Mouse (Mus musculus): ENCODE measurements around the gene Ntmt1.

Ntmt1 gene

GRCm38 (mm10) chr2:30822460-30822859, 14.8 kb downstream of the Ntmt1 start:
- no peak for DNase-seq (ENCODE audit: inconsistent age in 2 of 2, low spot score in 1 of 2)

- peak; percentile 45 to 69 for DNase-seq (ENCODE audit: inconsistent age in 2 of 2, low spot score in 1 of 2)
Measured at GRCm38 (mm10) chr2:30823385-30824153, 15.9 kb downstream of the Ntmt1 start.

- peak; percentile 60 to 84 for DNase-seq (ENCODE audit: inconsistent age in 2 of 2, low spot score in 1 of 2)
Measured at GRCm38 (mm10) chr2:30826825-30827748, 19.5 kb downstream of the Ntmt1 start.

DNA sequence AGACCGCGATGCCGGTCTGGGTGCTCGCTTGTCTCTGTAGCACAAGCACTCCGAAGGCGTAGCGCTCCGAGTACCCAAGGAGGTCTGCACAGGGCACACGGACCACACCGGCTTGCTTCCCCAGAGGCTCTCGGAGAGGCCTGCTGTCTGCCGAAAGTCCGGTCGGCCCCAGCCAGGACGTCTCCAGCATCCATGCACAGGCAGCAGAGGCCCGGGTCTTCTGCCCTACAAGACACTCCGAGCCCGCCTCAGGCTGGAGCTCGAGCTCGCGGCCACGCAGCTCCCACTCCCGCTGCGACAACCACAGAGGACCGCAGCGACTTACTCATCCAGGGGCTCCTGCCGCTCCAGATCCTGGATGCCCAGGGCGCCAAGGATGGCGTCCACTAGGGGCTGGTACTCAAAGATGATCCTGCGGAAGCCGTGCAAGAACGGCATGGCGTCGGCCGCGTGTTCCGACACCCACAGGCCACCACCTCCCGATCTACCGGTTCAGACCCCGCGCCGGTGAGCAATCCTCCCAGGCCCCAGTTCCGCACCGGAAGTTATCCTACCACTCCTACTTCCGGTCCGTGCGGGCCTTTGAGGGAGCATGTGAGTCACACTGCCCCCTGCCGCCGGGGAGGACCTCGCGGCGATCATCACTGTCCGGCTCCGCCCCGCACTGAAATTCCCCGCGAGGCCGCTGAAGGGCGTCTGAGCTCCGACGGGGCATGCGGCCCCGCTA, 20.3 kb downstream of the Ntmt1 start:
- peak; percentile 94 to 99 for DNase-seq (ENCODE audit: inconsistent age in 2 of 2, low spot score in 1 of 2)

- peak; percentile 46 to 70 for DNase-seq (ENCODE audit: inconsistent age in 2 of 2, low spot score in 1 of 2)
Measured at GRCm38 (mm10) chr2:30829315-30829714, 21.7 kb downstream of the Ntmt1 start.

GRCm38 (mm10) chr2:30830283-30830795, 22.7 kb downstream of the Ntmt1 start, which contains the start of gene Asb6:
TSS of gene Asb6 (minus strand) at chr2:30830333.
- no peak for DNase-seq (ENCODE audit: inconsistent age in 2 of 2, low spot score in 1 of 2)

DNA sequence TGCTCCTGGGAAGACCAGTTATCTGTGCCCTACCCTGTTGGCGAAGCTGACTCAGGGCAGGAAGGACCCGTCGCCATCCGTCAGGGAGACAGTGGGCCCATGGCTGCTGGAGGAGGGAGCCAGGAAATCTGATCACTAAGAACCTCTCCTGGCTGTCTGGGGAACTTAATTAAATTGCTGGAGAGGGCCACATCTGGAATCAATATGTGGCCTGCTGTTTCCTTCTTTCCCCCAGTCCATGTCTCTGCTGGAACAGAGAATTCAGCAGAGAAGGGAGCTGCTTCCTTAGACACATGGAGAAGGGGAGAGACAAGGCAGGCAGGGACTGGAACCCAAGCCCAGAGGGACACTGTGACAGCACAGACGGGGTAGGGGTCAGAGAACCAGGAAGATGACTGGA, 26.0 kb downstream of the Ntmt1 start:
- no peak for DNase-seq (ENCODE audit: inconsistent age in 2 of 2, low spot score in 1 of 2)

GRCm38 (mm10) chr2:30834373-30835022, 26.9 kb downstream of the Ntmt1 start, which contains the start of gene Prrx2:
TSS of gene Prrx2 (plus strand) at chr2:30834972.
- DNase-seq (ENCODE audit: inconsistent age in 2 of 2, low spot score in 1 of 2): peak in 1 of 2 experiments; percentile 27

DNA sequence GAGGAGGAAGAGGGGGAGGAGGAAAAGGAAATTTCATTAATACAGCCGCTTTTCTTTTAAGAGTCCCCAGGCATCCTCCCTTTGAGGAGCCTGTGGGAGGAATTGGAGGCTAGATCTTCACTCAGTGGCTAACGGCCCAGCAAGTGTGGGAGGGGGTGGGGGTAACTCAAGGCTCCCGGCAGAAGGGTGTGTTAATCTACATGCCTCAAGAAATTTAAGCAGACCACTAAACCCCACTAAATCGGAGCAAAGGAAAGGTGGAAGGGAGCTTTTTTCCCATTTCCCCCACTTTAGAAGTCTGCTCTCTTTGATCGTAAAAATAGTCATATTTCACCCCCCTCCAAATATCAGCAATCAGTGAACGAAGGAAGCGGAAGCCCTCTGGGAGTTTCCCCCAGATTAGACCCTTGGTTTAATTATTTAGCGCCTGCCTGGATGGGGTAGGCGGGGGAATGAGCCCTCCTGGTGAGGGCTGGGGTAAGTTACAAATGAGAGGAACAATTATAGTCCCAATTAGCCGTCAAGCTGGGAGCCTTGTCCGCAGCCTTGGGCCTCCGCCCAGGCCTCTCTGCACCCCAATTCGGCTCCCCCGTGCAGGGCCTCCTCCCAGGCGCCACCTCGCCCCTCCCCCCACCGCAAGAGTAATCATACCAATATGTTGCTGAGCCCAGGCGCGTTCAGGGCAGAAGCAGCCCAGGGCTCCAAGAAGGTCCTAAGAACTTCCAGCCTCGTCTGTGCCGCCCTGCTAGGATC, 28.8 kb downstream of the Ntmt1 start:
- DNase-seq (ENCODE audit: inconsistent age in 2 of 2, low spot score in 1 of 2): peak in 1 of 2 experiments; percentile 25

- no peak for DNase-seq (ENCODE audit: inconsistent age in 2 of 2, low spot score in 1 of 2)
Measured at GRCm38 (mm10) chr2:30842615-30843014, 35.0 kb downstream of the Ntmt1 start.

DNA sequence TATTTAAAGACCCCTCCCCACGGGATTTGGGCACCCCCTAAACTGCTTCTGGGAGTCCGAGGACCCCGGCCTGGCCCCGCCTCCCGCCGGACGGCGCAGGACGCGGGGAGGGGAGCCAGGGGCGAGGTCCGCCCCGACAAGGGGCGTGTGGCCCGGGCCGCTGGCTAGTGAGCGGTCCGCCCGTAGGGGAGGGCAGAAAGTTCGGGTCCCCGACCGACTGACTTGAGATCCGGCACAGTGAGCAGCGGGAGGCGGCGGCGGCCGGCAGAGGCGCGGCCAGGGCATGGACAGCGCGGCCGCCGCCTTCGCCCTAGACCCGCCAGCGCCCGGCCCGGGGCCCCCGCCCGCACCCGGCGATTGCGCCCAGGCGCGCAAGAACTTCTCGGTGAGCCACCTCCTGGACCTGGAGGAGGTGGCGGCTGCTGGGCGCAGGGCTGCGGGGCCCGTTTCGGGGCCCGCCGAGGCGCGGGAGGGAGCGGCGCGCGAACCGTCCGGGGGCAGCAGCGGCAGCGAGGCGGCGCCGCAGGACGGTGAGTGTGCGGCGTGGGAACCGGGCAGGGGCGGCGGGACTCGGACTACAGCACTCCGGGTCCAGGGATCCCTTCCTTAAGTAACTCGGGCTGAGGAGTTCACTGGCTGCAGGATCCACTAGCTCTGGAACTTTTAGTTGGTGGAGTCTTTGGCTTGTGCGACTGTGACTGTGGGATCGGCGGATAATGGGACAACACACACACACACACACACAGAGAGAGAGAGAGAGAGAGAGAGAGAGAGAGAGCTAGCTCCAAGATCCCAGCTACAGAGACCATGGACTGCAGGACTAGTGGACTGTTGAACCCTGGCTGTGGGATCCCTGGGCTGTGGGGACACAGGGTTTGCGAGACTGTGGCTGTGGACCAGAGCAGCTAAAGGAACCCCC, 37.8 kb downstream of the Ntmt1 start:
- DNase-seq (ENCODE audit: inconsistent age in 2 of 2, low spot score in 1 of 2): peak; percentile 36 to 59

GRCm38 (mm10) chr2:30846236-30846635, 38.6 kb downstream of the Ntmt1 start:
- DNase-seq (ENCODE audit: inconsistent age in 2 of 2, low spot score in 1 of 2): no peak

- DNase-seq (ENCODE audit: inconsistent age in 2 of 2, low spot score in 1 of 2): no peak
Measured at GRCm38 (mm10) chr2:30846723-30847122, 39.1 kb downstream of the Ntmt1 start.

- DNase-seq (ENCODE audit: inconsistent age in 2 of 2, low spot score in 1 of 2): no peak
Measured at GRCm38 (mm10) chr2:30848184-30848583, 40.6 kb downstream of the Ntmt1 start.

DNA sequence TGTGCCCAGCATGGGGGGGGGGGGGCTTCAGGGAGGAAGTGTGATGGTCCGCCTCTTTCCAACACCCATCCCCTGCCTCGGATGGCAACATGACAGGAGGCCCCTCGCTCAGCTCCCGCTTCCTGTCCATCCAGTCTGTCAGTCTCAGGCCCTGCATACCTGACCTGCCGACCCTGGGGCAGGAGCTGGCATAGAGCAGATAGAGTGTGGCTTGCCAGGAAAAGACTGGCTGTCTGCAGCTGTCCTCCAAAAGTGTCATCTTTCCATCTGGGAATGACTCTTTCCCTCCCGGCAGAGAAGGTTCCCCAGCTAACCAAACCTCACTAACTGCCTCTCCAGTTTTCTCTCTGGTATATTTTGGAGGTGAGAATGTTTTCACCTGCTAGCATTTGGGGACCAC, 43.0 kb downstream of the Ntmt1 start:
- DNase-seq (ENCODE audit: inconsistent age in 2 of 2, low spot score in 1 of 2): no peak

- DNase-seq (ENCODE audit: inconsistent age in 2 of 2, low spot score in 1 of 2): no peak
Measured at GRCm38 (mm10) chr2:30852771-30853313, 45.2 kb downstream of the Ntmt1 start.

DNA sequence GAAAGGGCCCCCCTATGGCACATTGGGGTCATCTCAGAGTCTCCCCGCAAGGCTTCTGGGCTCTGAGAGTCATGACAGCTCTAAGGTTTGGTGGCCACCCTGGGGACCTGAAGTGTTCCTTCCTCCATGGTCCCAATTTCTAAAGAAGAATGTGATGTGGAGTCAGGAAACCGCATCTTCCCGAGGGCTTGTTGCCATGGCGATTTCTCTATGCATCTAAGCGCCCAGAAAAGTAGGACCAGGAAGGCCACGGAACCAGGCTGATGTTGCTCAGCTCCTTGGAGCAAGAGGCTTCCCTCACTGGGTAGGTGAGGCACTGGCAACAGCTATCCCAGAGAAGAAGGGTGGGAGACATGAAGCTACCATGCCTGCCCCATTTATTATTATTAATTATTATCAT, 49.5 kb downstream of the Ntmt1 start:
- no peak for DNase-seq (ENCODE audit: inconsistent age in 2 of 2, low spot score in 1 of 2)

DNA sequence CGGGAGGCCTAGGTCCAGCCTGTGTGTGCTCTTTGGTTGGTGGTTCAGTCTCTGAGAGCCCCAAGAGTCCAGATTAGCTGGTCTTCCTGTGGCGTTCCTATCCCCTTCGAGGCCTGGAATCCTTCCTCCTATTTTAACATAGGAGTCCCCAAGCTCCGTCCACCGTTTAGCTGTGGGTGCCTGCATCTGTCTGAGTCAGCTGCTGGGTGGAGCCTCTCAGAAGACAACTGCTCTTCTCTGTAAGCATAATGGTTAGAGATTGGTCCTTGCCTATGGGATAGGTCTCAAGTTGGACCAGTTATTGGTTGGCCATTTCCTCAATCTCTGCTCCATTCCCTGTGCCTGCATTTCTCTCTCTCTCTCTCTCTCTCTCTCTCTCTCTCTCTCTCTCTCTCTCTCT, 52.2 kb downstream of the Ntmt1 start:
- no peak for DNase-seq (ENCODE audit: inconsistent age in 2 of 2, low spot score in 1 of 2)

Data from adrenal gland, adult (tissue).